Mouse (Mus musculus) heart, adult 2 months (tissue): ENCODE results near the gene Trpc4. TPM values are rescaled to one million over a fixed set of nuclear protein-coding genes. Genes with fewer than 3 reads are reported as not detected.

Source experiments
- DNase-seq, 2 experiments: peaks; one replicate each; pipeline ENCODE4 v3.0.0; 2021
- H3K27ac ChIP-seq: fragments of 200-600 bp; 2 replicates; pipeline ENCODE4 v1.8.1; 2022
- H3K27me3 ChIP-seq: fragments of 200-500 bp; 2 replicates; pipeline ENCODE4 v1.6.1; 2012; ENCODE audit warnings: mild to moderate bottlenecking, low read length, inconsistent platforms, mixed read lengths; ENCODE audit not compliant: control insufficient read depth, insufficient read depth
- H3K36me3 ChIP-seq: fragments of 200-500 bp; 2 replicates; pipeline ENCODE4 v1.6.1; 2012; ENCODE audit warnings: low read length, inconsistent platforms; ENCODE audit not compliant: control insufficient read depth, insufficient read depth
- H3K4me1 ChIP-seq: fragments of 200-500 bp; 2 replicates; pipeline ENCODE4 v1.6.1; 2011; ENCODE audit warnings: low read length; ENCODE audit not compliant: control insufficient read depth, insufficient read depth
- H3K4me3 ChIP-seq: fragments of 200-600 bp; 2 replicates; pipeline ENCODE4 v1.8.1; 2022
- H3K79me2 ChIP-seq: fragments of 200-500 bp; replicated peaks from 2 replicates; pipeline ENCODE4 v1.6.1; 2012; ENCODE audit warnings: mild to moderate bottlenecking, inconsistent platforms, low read length, moderate library complexity, mixed read lengths; ENCODE audit not compliant: control insufficient read depth, insufficient read depth
- H3K9ac ChIP-seq: fragments of 200-500 bp; 2 replicates; pipeline ENCODE4 v1.6.1; 2012; ENCODE audit warnings: low read depth, mild to moderate bottlenecking, control low read depth, inconsistent platforms, low read length, mixed read lengths
- CTCF ChIP-seq: fragments of 200-600 bp; IDR thresholded peaks from 2 replicates; pipeline ENCODE4 v1.8.1; 2022; ENCODE audit warnings: antibody characterized with exemption, mild to moderate bottlenecking, moderate library complexity
- EP300 ChIP-seq: fragments of 200-500 bp; IDR thresholded peaks from 2 replicates; pipeline ENCODE4 v1.6.1; 2011; ENCODE audit warnings: low read depth, low read length, control low read depth; ENCODE audit not compliant: insufficient read depth
- POLR2A ChIP-seq: fragments of 200-500 bp; IDR thresholded peaks from 2 replicates; pipeline ENCODE4 v1.6.1; 2011; ENCODE audit warnings: mild to moderate bottlenecking, low read depth, low read length, control low read depth; ENCODE audit not compliant: insufficient read depth
- WGBS: fragments of 180-500 bp; shearing (Covaris S2); methylation state at CpG from one replicate; pipeline ENCODE4 v1.1.7; 2018; 5-methylcytosine and 5-hydroxymethylcytosine counted together
- intact Hi-C: fragments of 180-260 bp; cut with DNase I; formaldehyde crosslinking; loops from one replicate; pipeline ENCODE4 v1.15.1; 2025
- polyA plus RNA-seq: library from polyadenylated mRNA; depleted of rRNA; stranded (reverse); fragments of >200 nt; gene quantifications from 2 replicates; pipeline ENCODE4 v1.2.3, GENCODE M21; 2012
- total RNA-seq, 2 experiments: library from RNA; stranded (reverse); gene quantifications; 2 replicates each; pipeline ENCODE4 v1.2.3; 2021

The Trpc4 gene
- total and polyA plus RNA-seq, 3 experiments: 0.06 to 0.20 (median 0.16) TPM

- DNase-seq: no peak
- H3K36me3 ChIP-seq: no peaks in the 10 kb centered on the region
- 29% methylated on average over 3 of the region's 3 CpGs for WGBS
- TF ChIP-seq EP300: no peak
- TF ChIP-seq CTCF: no peak
- TF ChIP-seq POLR2A: no peak
- intact Hi-C loops: no loop called here
- H3K27me3 ChIP-seq: no peaks in the 10 kb centered on the region
- H3K4me3 ChIP-seq: no peak overlapping the region
- no peak overlapping the region for H3K9ac ChIP-seq
- no peak overlapping the region for H3K27ac ChIP-seq
- no peaks in the 10 kb centered on the region for H3K4me1 ChIP-seq
- no peaks in the 10 kb centered on the region for H3K79me2 ChIP-seq
Observed at GRCm38 (mm10) chr3:54210112-54210511, 54.3 kb downstream of the Trpc4 start.

- intact Hi-C loops: no loop called here
- Histone ChIP-seq H3K9ac (no peak overlapping the region), H3K27ac (no peak overlapping the region), H3K27me3 (no peaks in the 10 kb centered on the region), H3K79me2 (no peaks in the 10 kb centered on the region), H3K36me3 (no peaks in the 10 kb centered on the region), H3K4me3 (no peak overlapping the region), H3K4me1 (no peaks in the 10 kb centered on the region)
- DNase-seq: no peak
- 89% methylated on average over 1 of the region's 1 CpGs for WGBS
- TF ChIP-seq EP300 (no peak), CTCF (no peak), POLR2A (no peak)
Observed at GRCm38 (mm10) chr3:54211441-54211840, 55.6 kb downstream of the Trpc4 start.

GRCm38 (mm10) chr3:54222549-54222948 is 66.7 kb downstream of the Trpc4 start:
- intact Hi-C loops: no loop called here
- H3K27me3 ChIP-seq: no peaks in the 10 kb centered on the region
- TF ChIP-seq CTCF: no peak
- TF ChIP-seq POLR2A: no peak
- no peak for TF ChIP-seq EP300
- no peaks in the 10 kb centered on the region for H3K4me1 ChIP-seq
- no peak for DNase-seq
- H3K27ac ChIP-seq: no peak overlapping the region
- H3K4me3 ChIP-seq: no peak overlapping the region
- WGBS: 74% methylated on average over 8 of the region's 8 CpGs
- H3K9ac ChIP-seq: no peak overlapping the region
- no peaks in the 10 kb centered on the region for H3K79me2 ChIP-seq
- H3K36me3 ChIP-seq: no peaks in the 10 kb centered on the region

- no peak for TF ChIP-seq POLR2A
- TF ChIP-seq CTCF: no peak
- H3K79me2 ChIP-seq: no peaks in the 10 kb centered on the region
- no peaks in the 10 kb centered on the region for H3K36me3 ChIP-seq
- WGBS: 76% methylated on average over 4 of the region's 4 CpGs
- no peak overlapping the region for H3K9ac ChIP-seq
- H3K4me1 ChIP-seq: no peaks in the 10 kb centered on the region
- H3K27me3 ChIP-seq: no peaks in the 10 kb centered on the region
- intact Hi-C loops: no loop called here
- no peak overlapping the region for H3K27ac ChIP-seq
- no peak for DNase-seq
- no peak overlapping the region for H3K4me3 ChIP-seq
Observed at GRCm38 (mm10) chr3:54228463-54228862, 72.6 kb downstream of the Trpc4 start.

- 26% methylated on average over 5 of the region's 5 CpGs for WGBS
Observed at GRCm38 (mm10) chr3:54238891-54239290, 83.1 kb downstream of the Trpc4 start.

GRCm38 (mm10) chr3:54239426-54239825 is 83.6 kb downstream of the Trpc4 start:
- TF ChIP-seq EP300 (no peak), CTCF (no peak), POLR2A (no peak)
- 86% methylated on average over 7 of the region's 7 CpGs for WGBS

More at GRCm38 (mm10) chr3:54238891-54239290, 83.1 kb downstream of the Trpc4 start:
- Histone ChIP-seq H3K27ac (no peak overlapping the region), H3K27me3 (no peaks in the 10 kb centered on the region), H3K79me2 (no peaks in the 10 kb centered on the region), H3K4me3 (no peak overlapping the region), H3K36me3 (no peaks in the 10 kb centered on the region), H3K4me1 (no peaks in the 10 kb centered on the region; the same call in 1 of the 2 replicates), H3K9ac (no peak overlapping the region)
- TF ChIP-seq POLR2A (no peak), CTCF (no peak), EP300 (no peak)
- intact Hi-C loops: no loop called here
- DNase-seq: peak; percentile 31 to 68

More at GRCm38 (mm10) chr3:54239426-54239825, 83.6 kb downstream of the Trpc4 start:
- no peaks in the 10 kb centered on the region for H3K36me3 ChIP-seq
- H3K27me3 ChIP-seq: no peaks in the 10 kb centered on the region
- no peaks in the 10 kb centered on the region; the same call in 1 of the 2 replicates for H3K4me1 ChIP-seq
- H3K27ac ChIP-seq: no peak overlapping the region
- H3K9ac ChIP-seq: no peak overlapping the region
- intact Hi-C loops: no loop called here
- H3K79me2 ChIP-seq: no peaks in the 10 kb centered on the region
- no peak for DNase-seq
- H3K4me3 ChIP-seq: no peak overlapping the region
